Mouse (Mus musculus) heart, embryonic 10.5 days (tissue): Measurements from ENCODE around the gene Plxnd1. TPM values are rescaled to one million over a fixed set of nuclear protein-coding genes. Genes with fewer than 3 reads are reported as not detected.
A peak's percentile ranks its signal among the peaks of the same experiment; 100 is the strongest.

ENCODE experiments used
- DNase-seq: peaks from one replicate; pipeline ENCODE4 v3.0.0-alpha.2; 2017; ENCODE audit warnings: low spot score
- H3K27ac ChIP-seq: fragments of 300-500 bp; sonication (generic); 2 replicates; pipeline ENCODE4 v1.5.1; 2016; ENCODE audit warnings: mild to moderate bottlenecking
- H3K27me3 ChIP-seq: fragments of 300-500 bp; sonication (generic); 2 replicates; pipeline ENCODE4 v1.6.1; 2016; ENCODE audit warnings: mild to moderate bottlenecking; ENCODE audit not compliant: poor library complexity, insufficient read depth, severe bottlenecking
- H3K36me3 ChIP-seq: fragments of 300-500 bp; sonication (generic); 2 replicates; pipeline ENCODE4 v1.6.1; 2016; ENCODE audit warnings: mild to moderate bottlenecking, moderate library complexity
- H3K4me1 ChIP-seq: fragments of 300-500 bp; sonication (generic); 2 replicates; pipeline ENCODE4 v1.6.1; 2016; ENCODE audit warnings: mild to moderate bottlenecking
- H3K4me3 ChIP-seq: fragments of 300-500 bp; sonication (generic); 2 replicates; pipeline ENCODE4 v1.5.1; 2016; ENCODE audit warnings: mild to moderate bottlenecking, moderate library complexity
- H3K9me3 ChIP-seq: fragments of 300-500 bp; sonication (generic); 2 replicates; pipeline ENCODE4 v1.6.1; 2016; ENCODE audit warnings: mild to moderate bottlenecking, moderate library complexity
- WGBS: fragments of 180-500 bp; shearing (Covaris S2); methylation state at CpG from one replicate; pipeline ENCODE4 v1.1.7; 2016; 5-methylcytosine and 5-hydroxymethylcytosine counted together
- polyA plus RNA-seq: library from polyadenylated mRNA; unstranded; fragments of >200 nt; fragmentation: Nextera tagmentation; extraction: Ambion mirVana; gene quantifications from 2 replicates; pipeline ENCODE4 v1.2.1, GENCODE M21; 2016

Plxnd1 gene
- polyA plus RNA-seq, 1 experiment from 2014 or later, result 42.9 TPM

DNA sequence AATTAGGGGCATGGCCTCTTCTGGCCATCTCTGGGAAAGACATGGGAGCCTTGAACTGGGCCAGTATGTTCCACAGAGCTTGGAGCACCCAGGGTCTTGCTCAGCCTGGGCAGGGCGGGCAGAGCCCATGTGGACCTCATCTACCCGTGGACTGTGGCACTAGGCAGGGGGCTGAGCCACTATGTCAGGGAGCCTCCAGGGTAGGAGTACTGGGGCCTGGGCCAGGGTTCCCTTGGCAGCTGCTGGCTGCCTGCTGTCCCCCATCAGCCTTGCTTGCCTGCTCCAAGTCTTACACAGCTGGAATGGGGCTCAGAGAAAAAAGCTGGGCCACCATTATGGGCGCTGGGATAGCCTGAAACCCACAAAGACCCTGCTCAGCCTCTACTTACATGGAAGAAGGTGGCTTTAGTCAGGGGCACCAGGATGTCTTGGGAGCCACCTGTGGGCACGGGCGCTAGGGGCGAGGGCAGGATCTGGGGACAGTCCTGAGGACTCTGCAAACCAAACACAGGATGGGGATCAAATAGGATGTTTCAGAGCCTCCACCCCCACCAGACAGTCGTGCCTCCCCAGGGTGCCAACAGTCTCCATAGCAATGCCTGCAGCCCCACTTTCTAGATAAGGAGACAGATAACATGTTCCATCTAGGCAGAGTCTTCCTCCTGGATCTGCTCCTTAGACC, 22.6 kb downstream of the Plxnd1 start:
- Histone ChIP-seq H3K27ac (peak overlapping the region; percentile 65; the same call in 1 of the 2 replicates), H3K4me3 (no peak overlapping the region), H3K4me1 (peaks cover 69% of the 10 kb centered on the region), H3K9me3 (no peaks in the 10 kb centered on the region), H3K36me3 (peaks cover 58% of the 10 kb centered on the region), H3K27me3 (0 out of 2 replicates have a peak, but pooled peaks cover 5% of the 10 kb centered on the region)
- 70% methylated on average over 7 of the region's 7 CpGs for WGBS
- DNase-seq, result no peak

DNA sequence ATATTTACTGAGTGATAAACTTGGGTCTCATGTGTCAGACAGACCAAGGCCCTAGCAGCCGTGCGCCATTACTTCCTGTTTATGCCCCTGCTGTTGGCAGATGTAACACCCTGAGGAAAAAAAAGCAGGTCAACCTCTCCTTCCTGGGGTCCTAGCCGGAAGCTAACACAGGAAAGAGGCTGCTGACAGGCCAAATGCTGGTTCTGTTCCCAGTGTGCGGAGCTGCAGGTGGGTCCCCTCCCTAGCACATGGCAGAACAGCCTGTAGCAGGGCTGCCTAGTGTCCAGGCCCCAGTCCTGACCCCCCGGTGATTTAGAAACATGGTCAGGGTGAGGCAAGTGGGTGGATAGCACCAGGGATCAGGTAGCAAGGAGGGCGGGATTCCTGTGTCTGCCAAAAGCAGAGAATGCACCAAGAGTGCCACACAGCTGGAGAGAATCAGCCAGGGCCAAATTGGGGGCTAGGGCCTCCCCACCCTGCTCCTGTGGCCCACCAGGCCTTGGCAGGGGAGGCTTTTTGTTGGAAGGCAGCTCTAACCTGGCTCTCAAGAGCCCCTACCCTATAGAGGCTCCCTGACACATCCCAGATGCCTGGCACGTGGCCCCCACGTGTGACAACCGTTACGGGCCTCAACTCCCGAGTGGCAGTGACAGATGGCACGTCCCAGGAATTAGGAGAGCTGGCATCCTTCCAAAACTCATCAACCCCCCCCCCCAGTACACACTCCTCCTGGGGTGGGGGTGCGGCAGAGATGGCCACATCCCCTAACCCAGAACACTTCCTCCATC, 23.3 kb downstream of the Plxnd1 start:
- Histone ChIP-seq H3K27me3 (0 out of 2 replicates have a peak, but pooled peaks cover 5% of the 10 kb centered on the region), H3K4me1 (peaks cover 64% of the 10 kb centered on the region), H3K9me3 (no peaks in the 10 kb centered on the region), H3K27ac (peak overlapping the region; percentile 65), H3K36me3 (peaks cover 63% of the 10 kb centered on the region), H3K4me3 (no peak overlapping the region)
- no peak for DNase-seq
- WGBS, result 59% methylated on average over 13 of the region's 13 CpGs

- DNase-seq, result no peak
- no peak overlapping the region for H3K4me3 ChIP-seq
- H3K27me3 ChIP-seq, result peaks cover 13% of the 10 kb centered on the region
- no peak overlapping the region for H3K27ac ChIP-seq
- whole genome bisulfite sequencing, result 64% methylated on average over 4 of the region's 6 CpGs
- H3K36me3 ChIP-seq, result peaks cover 63% of the 10 kb centered on the region
- H3K4me1 ChIP-seq, result peaks cover 61% of the 10 kb centered on the region
- H3K9me3 ChIP-seq, result no peaks in the 10 kb centered on the region
Measured at GRCm38 (mm10) chr6:115969952-115970351, 24.9 kb downstream of the Plxnd1 start.

GRCm38 (mm10) chr6:115969103-115969502, 25.7 kb downstream of the Plxnd1 start:
- H3K36me3 ChIP-seq, result peaks cover 63% of the 10 kb centered on the region
- H3K4me1 ChIP-seq, result peaks cover 54% of the 10 kb centered on the region
- no peak for DNase-seq
- H3K27me3 ChIP-seq, result peaks cover 15% of the 10 kb centered on the region
- 63% methylated on average over 9 of the region's 9 CpGs for WGBS
- H3K9me3 ChIP-seq, result no peaks in the 10 kb centered on the region
- H3K27ac ChIP-seq, result no peak overlapping the region
- no peak overlapping the region for H3K4me3 ChIP-seq

DNA sequence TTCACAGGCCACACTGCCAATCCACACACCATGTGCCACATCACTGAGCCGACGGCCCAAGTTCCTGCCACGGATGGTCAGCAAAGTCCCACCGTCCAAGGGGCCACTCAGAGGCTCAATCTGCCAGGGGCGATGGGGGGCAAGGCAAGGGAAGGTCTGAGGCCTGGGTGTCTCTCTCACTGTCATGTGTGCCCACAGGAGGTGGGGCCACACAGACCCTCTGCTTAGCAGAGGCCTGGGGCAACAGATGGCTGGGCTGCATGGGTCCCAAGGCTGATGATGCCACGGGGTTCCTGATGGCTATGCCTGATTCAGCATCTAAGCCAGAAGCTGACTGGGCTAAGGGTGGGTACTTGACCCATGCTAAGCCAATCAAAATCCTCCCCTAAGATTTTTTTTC, 26.1 kb downstream of the Plxnd1 start:
- Histone ChIP-seq H3K9me3 (no peaks in the 10 kb centered on the region), H3K27me3 (peaks cover 19% of the 10 kb centered on the region), H3K27ac (peak overlapping the region; percentile 42; the same call in 1 of the 2 replicates), H3K4me1 (peaks cover 52% of the 10 kb centered on the region), H3K4me3 (no peak overlapping the region), H3K36me3 (peaks cover 67% of the 10 kb centered on the region)
- no peak for DNase-seq
- WGBS, result 76% methylated on average over 6 of the region's 6 CpGs

- peaks cover 73% of the 10 kb centered on the region for H3K36me3 ChIP-seq
- no peak for DNase-seq
- 77% methylated on average over 5 of the region's 5 CpGs for WGBS
- H3K9me3 ChIP-seq, result no peaks in the 10 kb centered on the region
- peaks cover 22% of the 10 kb centered on the region for H3K27me3 ChIP-seq
- H3K4me1 ChIP-seq, result peaks cover 57% of the 10 kb centered on the region
- H3K4me3 ChIP-seq, result no peak overlapping the region
- peak overlapping the region; percentile 42; the same call in 1 of the 2 replicates for H3K27ac ChIP-seq
Measured at GRCm38 (mm10) chr6:115968086-115968485, 26.7 kb downstream of the Plxnd1 start.

DNA sequence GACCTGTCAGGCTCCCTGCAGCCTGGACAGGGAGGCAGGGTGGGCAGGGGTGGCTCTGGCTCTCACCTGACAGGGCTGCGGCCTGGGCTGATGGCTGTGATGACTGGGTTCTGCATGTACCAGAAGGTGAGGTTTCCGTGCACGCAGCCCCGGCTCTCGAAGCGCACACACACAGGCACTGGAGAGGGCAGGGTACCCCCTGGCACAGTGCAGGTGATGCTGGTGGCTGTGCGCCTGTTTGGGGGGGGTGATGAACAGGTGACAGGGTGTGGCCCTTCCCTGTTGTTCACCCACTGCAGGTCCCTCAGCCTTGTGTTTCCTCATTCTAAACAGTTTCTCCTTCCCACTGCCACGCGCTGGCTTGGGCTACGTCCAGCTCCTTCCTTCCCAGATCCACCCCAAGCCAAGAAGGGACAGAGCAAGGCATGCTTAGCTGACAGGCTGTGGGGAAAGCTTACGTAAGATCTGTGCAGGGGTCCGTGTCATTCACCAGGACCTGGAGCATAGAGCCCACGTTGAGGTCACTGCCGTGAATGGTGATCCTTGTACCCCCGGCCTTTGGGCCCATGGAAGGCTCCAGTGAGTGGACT, 27.4 kb downstream of the Plxnd1 start:
- peaks cover 79% of the 10 kb centered on the region for H3K36me3 ChIP-seq

GRCm38 (mm10) chr6:115966227-115966966, 28.4 kb downstream of the Plxnd1 start:
- no peak for DNase-seq
- Histone ChIP-seq H3K27ac (no peak overlapping the region), H3K27me3 (peaks cover 25% of the 10 kb centered on the region), H3K4me1 (peaks cover 53% of the 10 kb centered on the region), H3K36me3 (peaks cover 82% of the 10 kb centered on the region), H3K4me3 (no peak overlapping the region), H3K9me3 (no peaks in the 10 kb centered on the region)
- 93% methylated on average over 19 of the region's 19 CpGs for WGBS

More for the DNA sequence above, 27.4 kb downstream of the Plxnd1 start:
- Histone ChIP-seq H3K27ac (no peak overlapping the region), H3K27me3 (peaks cover 25% of the 10 kb centered on the region), H3K4me1 (peaks cover 57% of the 10 kb centered on the region), H3K9me3 (no peaks in the 10 kb centered on the region), H3K4me3 (no peak overlapping the region)
- WGBS, result 93% methylated on average over 15 of the region's 15 CpGs
- no peak for DNase-seq

- WGBS, result 70% methylated on average over 9 of the region's 9 CpGs
- Histone ChIP-seq H3K27me3 (peaks cover 25% of the 10 kb centered on the region), H3K4me1 (peaks cover 40% of the 10 kb centered on the region), H3K36me3 (peaks cover 82% of the 10 kb centered on the region), H3K9me3 (no peaks in the 10 kb centered on the region), H3K4me3 (no peak overlapping the region), H3K27ac (0 out of 2 replicates have a peak overlapping the region, but pooled peaks have one; percentile 4)
- no peak for DNase-seq
Measured at GRCm38 (mm10) chr6:115963656-115964055, 31.1 kb downstream of the Plxnd1 start.

- WGBS, result 50% methylated on average over 23 of the region's 23 CpGs
- Histone ChIP-seq H3K4me1 (peaks cover 39% of the 10 kb centered on the region), H3K9me3 (no peaks in the 10 kb centered on the region), H3K36me3 (peaks cover 83% of the 10 kb centered on the region), H3K4me3 (no peak overlapping the region), H3K27me3 (peaks cover 25% of the 10 kb centered on the region), H3K27ac (peak overlapping the region; percentile 38; the same call in 1 of the 2 replicates)
- no peak for DNase-seq
Measured at GRCm38 (mm10) chr6:115962439-115963085, 32.2 kb downstream of the Plxnd1 start.

DNA sequence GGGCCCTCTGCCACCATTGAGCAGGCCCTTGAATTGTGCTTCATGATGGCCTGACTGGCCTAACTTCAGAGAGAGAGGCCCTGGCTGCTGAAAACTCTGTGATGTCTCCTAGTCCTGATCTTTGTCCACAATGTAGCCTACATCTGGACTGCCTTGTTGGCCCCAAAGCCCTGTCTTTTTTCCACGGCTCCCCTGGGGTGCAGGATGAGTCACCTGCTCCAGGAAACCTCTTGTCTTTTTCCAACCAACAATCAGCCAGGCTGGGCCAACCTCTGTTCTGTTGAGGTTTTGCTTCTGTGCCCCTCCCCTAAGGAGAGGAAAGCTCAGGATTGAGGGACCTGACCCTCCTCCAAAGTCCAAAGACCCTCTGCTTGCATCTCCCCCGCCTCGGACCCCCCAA, 33.1 kb downstream of the Plxnd1 start:
- Histone ChIP-seq H3K4me3 (no peak overlapping the region), H3K27me3 (peaks cover 25% of the 10 kb centered on the region), H3K4me1 (peaks cover 47% of the 10 kb centered on the region), H3K36me3 (peaks cover 82% of the 10 kb centered on the region), H3K27ac (peak overlapping the region; percentile 4; the same call in 1 of the 2 replicates), H3K9me3 (no peaks in the 10 kb centered on the region)
- no peak for DNase-seq
- 85% methylated on average over 3 of the region's 3 CpGs for WGBS

DNA sequence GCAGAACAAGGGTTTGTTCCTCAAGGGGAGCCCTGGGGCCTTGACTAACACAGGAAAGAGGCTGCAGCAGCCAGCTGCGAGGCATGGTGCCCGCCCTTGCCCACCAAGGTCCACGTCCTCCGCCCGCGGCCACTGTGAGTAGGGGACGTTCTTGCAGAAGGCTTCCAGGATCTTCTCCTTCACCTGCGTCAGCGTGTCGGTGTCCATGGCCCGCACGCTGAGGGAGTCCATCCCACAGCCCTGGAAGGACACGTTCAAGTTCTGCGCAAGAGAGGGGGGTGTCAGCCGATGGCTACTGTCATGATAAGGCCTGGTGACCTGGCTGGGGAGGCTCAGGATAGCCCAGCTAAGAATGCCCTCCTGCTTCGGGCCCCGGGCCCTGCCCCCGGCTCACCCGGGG, 34.5 kb downstream of the Plxnd1 start:
- DNase-seq, result no peak
- Histone ChIP-seq H3K9me3 (no peaks in the 10 kb centered on the region), H3K27me3 (peaks cover 17% of the 10 kb centered on the region), H3K4me3 (no peak overlapping the region), H3K27ac (no peak overlapping the region), H3K4me1 (peaks cover 54% of the 10 kb centered on the region), H3K36me3 (peaks cover 78% of the 10 kb centered on the region)
- 88% methylated on average over 19 of the region's 19 CpGs for WGBS
